Mouse (Mus musculus): Measurements from ENCODE around the gene Polr2c. TPM values are rescaled to one million over a fixed set of nuclear protein-coding genes. Genes with fewer than 3 reads are reported as not detected.

Gene Polr2c
- polyA plus RNA-seq, 2 experiments from 2014 or later, result 87.2 to 106 TPM

Other genes with a start within 250 kb of the Polr2c start
- 10 to 100 TPM; 22.2 to 28.4 TPM for gene Arl2bp, start 190.8 kb upstream of the Polr2c start, polyA plus RNA-seq (2017; shearing (Covaris generic))
- gene Pllp, start 161.2 kb upstream of the Polr2c start, polyA plus RNA-seq (2017; shearing (Covaris generic)), result under 1 TPM in 1 of 2 experiments, not detected in 1; 0.47 TPM
- not detected for gene Ccl22, start 111.9 kb upstream of the Polr2c start, polyA plus RNA-seq (2017; shearing (Covaris generic))
- gene Cx3cl1, start 85.4 kb upstream of the Polr2c start, polyA plus RNA-seq (2017; shearing (Covaris generic)), result not detected
- gene Ccl17, start 47.0 kb upstream of the Polr2c start, polyA plus RNA-seq (2017; shearing (Covaris generic)), result not detected
- gene Coq9, start 19.1 kb upstream of the Polr2c start, polyA plus RNA-seq (2017; shearing (Covaris generic)), result 10 to 100 TPM; 45.6 to 67.5 TPM
- gene Ciapin1, start 19.1 kb upstream of the Polr2c start, polyA plus RNA-seq (2017; shearing (Covaris generic)), result 100 to 1,000 TPM in 1 of 2 experiments, 10 to 100 TPM in 1; 79.2 to 108 TPM
- 1 to 10 TPM in 1 of 2 experiments, under 1 TPM in 1; 0.92 to 1.1 TPM for gene Dok4, start 18.9 kb downstream of the Polr2c start, polyA plus RNA-seq (2017; shearing (Covaris generic))
- not detected for gene Ccdc102a, start 60.6 kb downstream of the Polr2c start, polyA plus RNA-seq (2017; shearing (Covaris generic))
- 1 to 10 TPM in 1 of 2 experiments, under 1 TPM in 1; 0.97 to 1.4 TPM for gene Adgrg5, start 66.2 kb downstream of the Polr2c start, polyA plus RNA-seq (2017; shearing (Covaris generic))
- gene Adgrg1, start 117.3 kb downstream of the Polr2c start, polyA plus RNA-seq (2017; shearing (Covaris generic)), result 1 to 10 TPM; 4.6 to 8.4 TPM
- under 1 TPM in 1 of 2 experiments, not detected in 1; 0.51 TPM for gene Adgrg3, start 160.2 kb downstream of the Polr2c start, polyA plus RNA-seq (2017; shearing (Covaris generic))
- gene Drc7, start 197.7 kb downstream of the Polr2c start, polyA plus RNA-seq (2017; shearing (Covaris generic)), result not detected
- 10 to 100 TPM; 13.6 to 21.3 TPM for gene Katnb1, start 223.7 kb downstream of the Polr2c start, polyA plus RNA-seq (2017; shearing (Covaris generic))